Mouse (Mus musculus) bone marrow, adult 2 months (tissue): Measurements from ENCODE around the gene Mtor.

ENCODE experiments used
- CTCF ChIP-seq: fragments of 200-500 bp; IDR thresholded peaks from 2 replicates; pipeline ENCODE4 v1.5.1; 2011; ENCODE audit warnings: low read length, control low read depth; ENCODE audit not compliant: control insufficient read depth, insufficient read depth
- POLR2A ChIP-seq: fragments of 200-500 bp; IDR thresholded peaks from 2 replicates; pipeline ENCODE4 v1.6.1; 2011; ENCODE audit warnings: low read depth, mild to moderate bottlenecking, control low read depth, low read length, borderline replicate concordance; ENCODE audit not compliant: control insufficient read depth

- no peak for TF ChIP-seq CTCF
- TF ChIP-seq POLR2A: no peak
These were observed 25.1 kb downstream of the Mtor start for GRCm38 (mm10) chr4:148473496-148473895.
